Mouse (Mus musculus) C2C12 (cell line): ENCODE measurements around the gene Casp14. TPM values are rescaled to one million over a fixed set of nuclear protein-coding genes. Genes with fewer than 3 reads are reported as not detected.

Source experiments
- H3K27me3 ChIP-seq: one replicate; pipeline ENCODE4 v1.6.1; 2011; ENCODE audit not compliant: control insufficient read depth, insufficient read depth, insufficient read length
- H3K36me3 ChIP-seq: one replicate; pipeline ENCODE4 v1.6.1; 2011; ENCODE audit not compliant: control insufficient read depth, insufficient read depth
- H3K4me3 ChIP-seq: one replicate; pipeline ENCODE4 v1.5.1; 2011; ENCODE audit warnings: mild to moderate bottlenecking, control low read depth; ENCODE audit not compliant: poor library complexity, insufficient read depth, severe bottlenecking
- H3K79me2 ChIP-seq: one replicate; pipeline ENCODE4 v1.6.1; 2011; ENCODE audit not compliant: control insufficient read depth, insufficient read depth
- H3K79me3 ChIP-seq: one replicate; pipeline ENCODE4 v1.6.1; 2011; ENCODE audit warnings: low read depth, control low read depth
- H3ac ChIP-seq: one replicate; pipeline ENCODE3; 2011; ENCODE audit warnings: low read depth; ENCODE audit not compliant: control insufficient read depth, insufficient read length
- CEBPB ChIP-seq: IDR thresholded peaks from one replicate; pipeline ENCODE4 v1.6.1; 2011; ENCODE audit warnings: low read depth, mild to moderate bottlenecking, control low read depth, moderate library complexity
- FOSL1 ChIP-seq: IDR thresholded peaks from one replicate; pipeline ENCODE4 v1.8.0; 2011; ENCODE audit warnings: mild to moderate bottlenecking, low read length; ENCODE audit not compliant: poor library complexity, insufficient read depth, severe bottlenecking
- USF1 ChIP-seq: IDR thresholded peaks from one replicate; pipeline ENCODE4 v1.6.1; 2011; ENCODE audit warnings: low read depth, mild to moderate bottlenecking, control low read depth, moderate library complexity
- polyA plus RNA-seq: library from polyadenylated mRNA; unstranded; fragments of >200 nt; fragmentation: generic; extraction: Trizol; gene quantifications from one replicate; pipeline ENCODE4 v1.2.1, GENCODE M21; 2012; ENCODE audit warnings: missing spikeins

Casp14 gene
- polyA plus RNA-seq, 1 experiment: not detected

DNA sequence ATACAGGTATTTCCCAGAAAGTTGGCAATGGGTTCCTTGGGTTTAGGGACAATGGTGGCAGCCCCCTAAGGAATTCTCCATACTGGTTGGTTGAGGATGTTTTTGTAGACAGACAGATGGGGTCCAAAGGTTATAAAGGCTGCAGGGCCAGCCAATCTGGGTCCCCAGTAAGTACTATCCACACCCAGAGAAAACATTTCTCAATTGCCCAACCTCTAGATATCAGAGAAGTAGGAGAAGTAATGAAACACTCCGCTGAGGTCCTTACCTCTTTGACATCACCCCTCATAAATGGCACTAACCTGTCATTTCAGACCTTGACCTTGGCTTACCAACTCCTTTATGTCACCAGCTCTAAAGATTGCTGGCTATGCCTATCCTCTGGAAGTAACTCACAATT, 53.5 kb downstream of the Casp14 start:
- no peaks in the 10 kb centered on the region for H3K79me2 ChIP-seq
- H3K27me3 ChIP-seq: no peaks in the 10 kb centered on the region
- no peaks in the 10 kb centered on the region for H3K36me3 ChIP-seq
- no peak overlapping the region for H3K4me3 ChIP-seq
- H3ac ChIP-seq: no peak overlapping the region
- H3K79me3 ChIP-seq: no peaks in the 10 kb centered on the region
- no peak for TF ChIP-seq CEBPB
- TF ChIP-seq USF1: no peak
- no peak for TF ChIP-seq FOSL1

Other genes starting within 250 kb of the Casp14 start
- gene Olfr1358, start 200.9 kb downstream of the Casp14 start, polyA plus RNA-seq: not detected
- gene Ilvbl, start 143.9 kb downstream of the Casp14 start, polyA plus RNA-seq: 23.7 TPM
- gene Syde1, start 126.3 kb downstream of the Casp14 start, polyA plus RNA-seq: 37.2 TPM
- gene Olfr1357, start 100.2 kb downstream of the Casp14 start, polyA plus RNA-seq: not detected
- gene Ccdc105, start 34.8 kb upstream of the Casp14 start, polyA plus RNA-seq: not detected
- not detected for gene Slc1a6, start 62.2 kb upstream of the Casp14 start, polyA plus RNA-seq
- gene Olfr1356, start 133.9 kb upstream of the Casp14 start, polyA plus RNA-seq: not detected
- not detected for gene Olfr1355, start 157.2 kb upstream of the Casp14 start, polyA plus RNA-seq
- not detected for gene Olfr1354, start 194.9 kb upstream of the Casp14 start, polyA plus RNA-seq
- gene Olfr8, start 232.3 kb upstream of the Casp14 start, polyA plus RNA-seq: not detected
- gene Olfr1353, start 245.0 kb upstream of the Casp14 start, polyA plus RNA-seq: not detected